Mouse (Mus musculus): ENCODE data around the gene Zc2hc1b. TPM values are rescaled to one million over a fixed set of nuclear protein-coding genes. Genes with fewer than 3 reads are reported as not detected.
"Not testable (repeated sequence)": the region's sequence is repeated elsewhere in the genome, so short reads cannot be mapped to it uniquely, and the experiment has no call there.

Gene Zc2hc1b
- total RNA-seq (2021) (not detected), polyA plus RNA-seq (2012; rRNA removed) (not detected in 2 replicates)
- long read RNA-seq, result 0 reads

DNA sequence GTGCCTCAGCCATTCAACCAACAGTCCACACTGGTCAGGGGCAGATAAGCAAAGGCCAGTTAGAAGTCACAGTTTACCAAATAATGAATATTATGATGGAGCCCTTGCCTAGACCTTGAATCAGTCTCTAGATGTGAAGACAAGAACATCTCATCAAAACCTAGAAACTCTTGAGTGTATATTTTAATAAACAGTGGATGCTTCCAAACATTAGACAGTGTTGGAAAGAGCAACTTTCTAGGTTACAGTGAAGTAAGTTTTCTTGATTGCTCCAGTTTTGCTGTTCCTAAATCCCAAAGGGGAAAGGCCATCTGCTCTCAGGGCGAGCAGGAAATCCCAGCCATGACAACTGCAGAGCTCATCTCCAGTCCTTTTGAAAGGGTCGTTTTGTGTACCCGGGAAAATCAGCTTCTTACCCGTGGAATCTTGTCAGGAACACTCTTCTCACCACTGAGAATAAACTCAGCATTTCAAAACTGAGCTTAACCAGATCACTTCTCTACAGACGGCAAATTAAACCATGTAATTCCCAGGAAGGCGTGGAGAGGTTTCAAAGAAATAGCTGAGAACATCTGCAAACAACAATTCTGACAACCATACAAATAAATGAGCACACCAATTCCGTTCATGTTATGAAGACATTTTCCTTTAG is at the start of gene Zc2hc1b:
Gene Zc2hc1b (minus strand): TSS at position 51 of the 652 bp plus-strand sequence.
- DNase-seq, result no peak

DNA sequence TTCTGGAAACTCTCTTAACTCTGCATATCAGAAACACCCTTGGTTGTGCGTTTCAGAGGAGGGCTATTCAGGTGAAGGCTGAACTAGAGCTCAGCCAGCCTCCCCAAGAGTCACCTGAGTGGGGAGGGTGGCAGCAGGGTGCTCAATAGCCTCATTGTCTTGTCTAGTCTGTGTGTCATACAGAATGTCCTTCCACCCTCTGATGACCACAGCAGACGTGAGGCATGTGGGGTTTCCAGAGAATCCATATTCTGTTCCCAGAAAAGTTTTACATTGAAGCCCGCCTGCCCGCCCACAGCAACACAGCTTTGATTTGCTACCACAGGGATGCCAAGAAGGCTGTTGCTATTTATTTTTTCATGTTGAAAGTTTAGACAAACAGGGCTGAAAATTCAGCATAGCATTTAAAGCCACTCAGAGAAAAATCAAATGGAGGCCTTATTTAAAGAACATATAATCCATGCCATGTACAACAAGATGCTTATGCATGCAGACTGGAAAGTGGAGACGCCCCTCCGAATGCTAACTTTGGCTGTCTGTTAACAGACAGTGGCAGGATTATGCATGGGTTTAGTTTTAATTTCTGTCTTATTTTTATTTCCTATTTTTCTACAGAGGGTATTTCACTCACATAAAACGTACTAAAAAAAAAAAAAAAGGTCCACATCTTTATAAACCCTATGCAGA is 47.7 kb upstream of the Zc2hc1b start:
- no peak for DNase-seq

DNA sequence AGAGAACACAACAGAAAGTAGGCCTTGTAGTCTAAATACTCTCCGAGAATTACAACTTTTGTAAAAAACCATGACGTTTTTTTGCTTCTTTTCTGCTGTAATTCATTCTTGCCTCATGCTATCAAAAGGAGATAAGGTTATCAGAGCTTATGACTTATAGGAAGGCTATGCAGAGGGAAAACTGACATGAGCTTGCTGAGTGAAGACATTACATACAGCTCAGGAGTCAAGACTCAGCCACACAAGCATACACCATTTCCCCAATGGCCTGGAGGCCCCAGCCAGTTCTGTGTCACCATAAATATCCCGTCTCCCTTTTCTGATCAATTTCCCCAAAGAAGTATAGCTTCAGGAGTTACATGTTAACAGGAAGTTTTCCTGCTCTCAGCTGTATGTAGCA is 44.3 kb upstream of the Zc2hc1b start:
- DNase-seq, result no peak

DNA sequence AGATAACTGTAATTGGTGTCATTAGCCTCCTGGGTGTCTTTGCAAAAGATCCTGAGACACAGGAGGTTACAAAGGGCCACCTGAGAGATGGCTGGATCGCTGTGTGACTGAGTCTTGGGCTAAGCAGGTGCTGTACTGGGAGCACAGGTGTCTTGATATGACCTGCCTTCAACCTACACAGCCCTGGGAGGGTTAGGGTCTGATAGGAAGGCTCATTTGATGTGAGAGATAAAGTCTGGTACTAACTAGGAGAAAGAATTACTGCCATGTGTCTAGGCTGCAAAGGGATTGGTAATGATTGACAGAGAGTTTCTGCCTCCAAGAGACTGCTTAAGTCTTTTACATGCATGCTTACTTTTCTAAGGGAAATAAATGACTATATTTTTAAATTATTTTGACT is 42.2 kb upstream of the Zc2hc1b start:
- DNase-seq, result no peak

DNA sequence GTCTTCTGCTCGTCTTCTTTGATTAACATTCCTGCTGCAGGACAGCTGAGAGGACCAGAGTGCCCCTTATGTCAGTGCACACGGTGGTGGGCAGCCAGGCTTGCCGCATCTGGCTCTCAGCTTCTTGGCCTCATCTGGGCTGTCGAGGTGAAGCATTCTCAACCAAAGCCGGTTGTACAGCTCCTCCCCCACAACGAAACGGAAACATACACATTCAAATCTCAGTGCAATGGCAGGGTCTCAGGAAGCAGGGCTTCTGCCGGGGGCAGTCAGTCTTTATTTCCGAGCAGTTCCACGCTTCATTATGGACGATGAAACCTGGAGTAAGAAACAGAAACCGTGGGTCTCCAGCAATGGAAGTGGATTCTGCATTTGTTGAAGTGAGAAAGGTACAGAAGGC is 36.1 kb upstream of the Zc2hc1b start:
- DNase-seq, result no peak

DNA sequence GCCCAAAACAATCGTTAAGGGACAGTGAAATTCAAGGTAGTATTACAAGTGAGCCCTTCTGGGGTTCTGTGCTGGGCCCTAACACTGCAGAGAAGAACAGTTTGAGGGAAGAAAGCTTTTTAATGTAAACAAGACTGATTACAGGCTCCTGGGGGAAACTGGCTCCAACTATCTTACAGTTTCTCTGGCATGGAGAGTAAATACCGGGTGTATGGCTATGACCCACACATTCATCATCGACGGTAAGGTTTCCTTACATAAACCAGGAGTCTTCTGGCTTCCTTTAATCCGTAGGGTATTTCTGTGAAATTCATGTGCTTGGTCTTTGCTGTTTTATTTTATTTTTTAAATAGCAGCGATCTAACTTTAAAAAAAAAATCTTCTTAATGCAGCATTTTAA is 35.0 kb upstream of the Zc2hc1b start:
- DNase-seq, result no peak

DNA sequence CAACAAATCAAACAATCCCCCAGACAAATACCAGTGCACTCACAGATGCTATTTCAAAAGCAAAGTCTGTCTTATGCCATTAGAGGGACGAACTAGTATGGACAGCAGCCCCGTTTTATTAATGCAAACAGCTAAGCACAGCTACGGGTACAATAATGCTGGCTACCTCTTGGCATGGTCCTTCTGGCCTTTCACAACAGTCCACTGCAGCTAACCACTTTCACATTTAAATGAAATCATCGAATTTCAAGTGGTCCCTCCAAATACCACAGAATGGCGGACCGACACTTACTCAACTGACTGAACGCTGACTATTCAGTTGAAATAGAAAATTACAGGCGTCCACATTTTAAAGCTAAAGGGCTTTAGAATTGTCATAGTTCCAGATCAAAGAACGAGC is 34.5 kb upstream of the Zc2hc1b start:
- DNase-seq, result no peak

DNA sequence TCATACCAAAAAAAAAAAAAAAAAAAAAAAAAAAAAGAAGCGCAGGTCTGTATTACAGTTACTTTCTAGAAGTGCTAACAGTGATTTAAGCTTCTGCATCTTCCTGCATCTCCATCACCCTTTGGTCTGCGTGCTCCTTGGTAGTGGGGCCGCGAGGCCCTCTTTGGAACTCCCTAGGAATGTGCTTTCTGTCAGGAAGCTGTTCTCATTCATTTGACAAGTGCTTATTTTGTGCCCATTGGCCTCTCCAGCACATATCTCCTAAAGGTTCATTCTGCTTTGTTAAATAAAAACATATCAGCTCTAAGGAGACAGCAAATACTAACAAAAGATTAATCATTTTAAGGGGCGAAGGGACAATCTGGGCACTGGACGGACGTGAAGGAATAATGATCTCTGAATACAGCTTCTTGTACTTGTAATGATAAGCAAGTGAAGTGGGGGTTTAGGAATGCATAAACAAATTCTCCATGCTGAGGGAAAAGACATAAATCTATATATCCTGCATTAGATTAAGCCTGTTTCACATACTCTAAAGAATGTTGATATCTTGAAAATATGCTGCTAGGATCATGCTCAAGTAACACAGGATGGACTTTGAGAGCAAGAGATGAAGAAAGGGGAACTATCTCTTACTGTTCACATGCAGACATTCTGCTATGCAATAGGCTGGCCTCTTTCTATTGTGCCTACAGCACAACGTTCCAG is 32.3 kb upstream of the Zc2hc1b start:
- DNase-seq, result no peak

DNA sequence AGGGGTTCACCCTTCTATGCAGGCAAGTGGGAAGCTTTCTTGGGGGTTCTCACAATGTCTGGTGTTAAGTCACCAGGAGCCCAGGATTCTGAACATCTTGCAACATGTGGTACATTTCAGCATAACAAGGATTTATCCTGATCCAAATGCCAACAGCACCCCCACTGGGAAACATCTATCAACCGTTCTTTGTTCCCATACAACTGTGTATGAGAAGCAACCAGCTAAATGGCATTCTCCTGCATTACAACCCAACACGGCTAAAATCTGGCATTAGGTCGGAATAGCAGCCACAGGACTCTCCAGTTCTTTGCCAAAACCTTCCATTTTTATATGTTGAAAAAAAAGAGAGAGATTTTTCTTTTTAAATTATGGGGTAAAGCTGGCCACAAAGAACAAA is 31.7 kb upstream of the Zc2hc1b start:
- DNase-seq, result no peak

DNA sequence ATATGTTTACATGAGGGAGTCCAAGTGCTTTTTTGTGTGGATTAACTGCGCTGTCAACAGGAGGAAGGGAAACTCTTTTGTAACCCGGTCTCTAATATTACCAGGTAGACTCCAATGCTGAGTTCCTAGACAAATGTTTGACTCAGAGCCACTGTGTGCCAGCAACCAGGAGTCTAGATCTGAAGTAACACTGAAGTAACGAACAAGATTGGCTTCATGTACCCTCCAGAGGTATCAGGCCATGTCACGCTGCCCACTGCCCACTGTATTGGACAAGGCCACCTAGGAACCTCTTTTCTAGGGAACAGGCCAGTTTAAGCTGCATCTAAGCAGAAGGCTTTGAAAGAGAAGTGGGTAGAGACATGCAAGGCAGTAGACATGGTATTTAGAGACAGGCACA is 31.2 kb upstream of the Zc2hc1b start:
- DNase-seq, result no peak

DNA sequence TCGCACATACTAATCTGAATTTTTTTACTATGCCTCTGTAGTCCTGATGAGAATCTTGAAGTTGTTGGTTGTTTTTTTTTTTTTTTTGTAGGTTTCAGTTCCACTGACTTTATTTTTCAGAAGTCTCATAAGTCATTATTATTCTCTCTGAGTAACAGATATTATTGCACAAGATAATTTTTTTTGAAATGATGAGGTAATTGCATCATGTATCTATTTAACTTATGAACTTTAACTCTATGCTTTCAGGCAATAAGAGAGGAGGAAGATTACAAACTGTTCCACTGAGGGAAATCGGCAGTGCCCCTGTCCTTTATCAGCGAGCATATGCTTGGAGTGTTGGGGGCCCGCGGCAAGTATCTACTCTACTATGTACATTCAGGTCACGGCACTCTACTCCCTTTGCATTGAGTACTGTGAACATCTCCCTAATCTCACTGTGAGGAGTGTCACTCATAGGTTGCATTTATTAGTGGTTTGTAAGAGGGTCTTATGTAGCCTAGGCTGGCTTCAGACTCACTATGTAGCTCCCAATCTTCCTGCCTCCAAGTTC is 24.0 kb upstream of the Zc2hc1b start:
- no peak for DNase-seq

DNA sequence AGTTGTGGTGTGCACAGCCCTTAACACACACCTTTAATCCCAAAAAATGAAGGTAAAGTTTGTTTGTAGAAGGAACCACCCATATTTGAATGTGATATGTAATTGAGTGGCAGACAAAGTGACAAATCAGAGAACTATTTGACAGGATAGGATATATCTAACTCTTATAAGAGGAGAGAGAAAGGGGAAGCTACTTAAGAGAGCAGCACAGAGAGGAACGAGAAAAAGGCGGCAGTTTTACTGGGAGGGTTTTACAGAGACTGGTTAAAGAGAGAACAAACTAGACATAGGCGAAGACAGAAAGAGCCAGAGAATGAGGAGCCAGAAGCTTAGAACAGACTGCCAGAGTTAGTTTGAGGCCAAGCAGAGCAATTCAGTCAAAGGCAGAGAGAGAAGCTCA is 23.0 kb upstream of the Zc2hc1b start:
- no peak for DNase-seq

DNA sequence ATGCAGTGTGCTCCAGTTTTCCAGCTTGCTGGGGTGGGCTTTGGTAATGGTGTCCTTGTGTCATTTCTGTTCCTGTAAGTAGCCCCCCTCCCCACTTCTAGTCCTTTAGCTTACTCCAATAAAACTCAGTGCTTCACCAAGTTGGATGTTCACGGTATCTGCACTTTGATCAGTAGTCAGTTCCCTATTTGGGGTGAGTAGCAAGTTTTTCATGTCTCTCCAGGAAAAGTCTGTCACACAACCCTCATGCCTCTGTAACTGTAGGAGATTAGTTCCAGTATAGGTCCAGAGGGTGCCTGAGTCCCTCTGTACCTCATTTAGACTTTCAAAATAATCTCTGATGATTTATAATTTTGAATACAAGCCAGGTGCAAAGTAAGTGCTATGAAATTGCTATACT is 21.4 kb upstream of the Zc2hc1b start:
- DNase-seq, result no peak

DNA sequence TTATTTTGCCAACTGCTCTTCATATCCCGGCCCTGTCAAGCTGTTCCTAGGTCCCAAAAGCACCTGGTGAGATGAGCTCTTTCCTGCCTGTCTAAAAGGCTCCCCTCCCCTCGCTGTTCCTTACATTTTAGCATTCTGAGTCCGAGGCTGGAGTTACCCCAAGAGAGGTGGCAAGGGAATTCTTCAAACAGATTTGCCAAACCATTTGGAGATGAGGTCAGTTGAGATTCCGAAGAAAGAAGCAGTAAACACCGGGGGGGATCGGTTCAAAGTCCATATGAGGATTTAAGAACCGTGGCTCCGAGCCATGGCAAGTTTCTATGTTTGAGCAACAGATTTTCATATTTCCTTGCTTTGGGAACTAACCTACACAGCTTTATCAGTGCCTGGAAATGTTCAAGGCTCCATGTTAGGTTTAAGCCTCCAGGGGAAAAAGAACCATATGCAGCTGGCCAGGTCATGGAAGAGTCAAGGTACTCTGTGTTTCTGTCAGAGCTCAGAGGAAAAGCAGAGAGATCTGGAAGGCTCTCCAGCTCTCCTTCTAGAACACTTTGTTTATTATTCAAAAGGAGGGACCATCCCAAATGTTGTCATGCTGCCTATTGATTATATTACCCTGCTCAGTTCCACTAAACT is 19.2 kb upstream of the Zc2hc1b start:
- DNase-seq, result no peak

DNA sequence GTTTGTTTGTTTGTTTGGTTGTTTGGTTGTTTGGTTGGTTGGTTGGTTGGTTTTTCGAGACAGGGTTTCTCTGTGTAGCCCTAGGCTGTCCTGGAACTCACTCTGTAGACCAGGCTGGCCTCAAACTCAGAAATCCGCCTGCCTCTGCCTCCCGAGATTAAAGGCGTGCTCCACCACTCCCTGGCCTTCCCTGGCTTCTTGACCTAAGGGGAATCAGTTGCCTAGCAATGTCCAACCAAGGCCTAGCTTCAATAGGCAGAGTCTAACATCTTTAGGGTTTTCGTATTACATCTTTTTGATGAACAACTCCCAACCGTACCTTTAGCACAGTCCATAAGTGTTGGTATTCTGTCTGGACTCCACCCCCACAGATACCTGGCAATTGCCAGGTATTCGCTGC is 15.7 kb upstream of the Zc2hc1b start:
- not testable (repeated sequence) for DNase-seq

DNA sequence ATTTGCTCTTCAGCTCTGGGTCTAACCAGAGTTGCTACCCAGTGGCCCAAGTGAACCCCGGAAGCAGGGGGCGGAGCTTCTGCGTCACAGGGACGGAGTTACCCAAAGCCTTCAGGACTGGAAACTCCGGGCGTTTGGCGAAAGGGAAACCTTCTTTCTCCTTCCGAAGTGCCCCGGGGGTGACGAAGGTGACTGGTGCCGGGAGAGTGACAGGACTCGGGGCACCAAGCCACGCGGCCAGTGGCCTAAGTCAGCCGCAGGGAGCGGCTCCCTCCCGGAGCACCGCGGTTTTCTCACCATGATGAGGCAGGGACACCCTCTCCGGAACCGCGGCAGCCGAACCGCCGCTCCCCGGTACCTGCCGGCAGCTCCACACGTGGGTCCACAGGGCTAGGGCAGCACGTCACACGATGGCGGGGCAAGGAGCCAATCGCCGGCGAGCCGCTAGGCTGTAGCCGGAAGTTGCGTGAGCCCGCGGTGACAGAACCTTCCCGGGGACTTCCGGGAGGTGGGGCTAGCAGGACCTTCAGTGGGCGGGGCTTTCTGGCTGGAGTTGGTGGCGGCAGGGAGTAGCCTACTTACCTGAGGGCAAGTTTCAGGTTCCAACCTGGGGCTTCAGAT is 15.0 kb upstream of the Zc2hc1b start, which contains the start of gene Ltv1:
Gene Ltv1 (minus strand): TSS at position 438 of the 621 bp plus-strand sequence.
- DNase-seq, result peak; percentile 97

DNA sequence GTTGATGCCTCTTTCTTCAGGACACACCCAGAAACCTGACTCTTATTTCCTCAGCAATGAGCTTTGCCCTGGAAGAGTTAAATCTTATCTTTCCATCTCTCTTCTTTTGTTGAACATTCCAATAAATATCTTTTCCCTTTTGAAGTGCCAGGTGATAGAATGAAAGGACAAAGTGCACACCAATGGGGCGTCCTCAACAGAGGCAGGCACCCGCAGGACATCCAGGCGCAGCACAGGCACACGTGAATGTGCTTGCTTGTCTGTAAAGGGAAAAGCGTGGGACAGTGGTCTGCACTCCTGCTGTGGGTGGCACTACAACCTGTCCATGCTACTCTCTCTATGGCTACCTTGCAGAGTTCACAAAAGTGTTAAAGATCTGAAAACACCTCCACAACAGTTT is 12.1 kb upstream of the Zc2hc1b start:
- DNase-seq, result no peak

DNA sequence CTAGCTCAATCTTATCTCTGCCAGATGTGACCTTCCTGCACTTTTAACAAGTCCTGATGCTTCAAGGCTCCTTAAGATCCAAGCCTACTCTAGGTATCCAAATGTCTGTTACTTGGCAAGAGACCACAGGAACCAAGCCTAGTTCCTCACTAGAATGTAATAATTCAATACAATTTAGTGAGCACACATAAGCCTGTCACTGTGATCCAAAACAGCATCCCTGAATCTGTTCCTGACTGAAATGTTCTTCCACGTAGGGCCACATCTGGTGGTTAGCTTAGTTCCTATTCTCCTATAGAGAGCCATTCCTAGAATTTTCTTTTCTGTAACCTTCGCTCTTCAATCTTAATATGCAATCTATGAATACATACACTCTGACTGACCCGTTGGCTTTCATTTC is 8.9 kb upstream of the Zc2hc1b start:
- DNase-seq, result no peak

DNA sequence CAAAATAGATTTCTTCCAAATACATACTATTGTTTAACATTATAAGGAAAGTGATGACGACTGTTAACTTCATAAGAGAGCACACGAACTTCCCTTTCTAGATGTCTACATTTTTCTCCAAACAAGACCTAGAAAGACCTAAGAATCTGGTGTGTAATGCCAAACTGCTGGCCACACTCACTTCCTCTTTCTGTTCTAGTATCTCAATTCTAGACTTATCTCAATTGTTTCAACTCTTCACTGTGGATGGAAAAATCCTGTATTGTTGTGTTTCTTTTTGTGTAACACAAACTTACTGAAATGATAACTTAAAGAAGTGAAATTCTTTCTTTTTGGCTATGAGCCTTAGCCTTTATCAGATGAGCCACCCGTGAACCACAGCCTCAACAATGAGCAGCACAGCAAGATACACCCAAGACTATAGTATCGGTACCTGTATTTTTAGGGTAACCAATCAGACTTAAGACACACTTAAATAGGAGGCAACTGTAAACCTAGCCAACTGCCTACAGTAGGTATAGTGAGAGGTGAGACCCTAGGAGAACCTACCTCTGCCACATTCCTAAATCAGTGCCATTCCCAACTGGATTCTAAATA is 6.4 kb upstream of the Zc2hc1b start:
- no peak for DNase-seq

DNA sequence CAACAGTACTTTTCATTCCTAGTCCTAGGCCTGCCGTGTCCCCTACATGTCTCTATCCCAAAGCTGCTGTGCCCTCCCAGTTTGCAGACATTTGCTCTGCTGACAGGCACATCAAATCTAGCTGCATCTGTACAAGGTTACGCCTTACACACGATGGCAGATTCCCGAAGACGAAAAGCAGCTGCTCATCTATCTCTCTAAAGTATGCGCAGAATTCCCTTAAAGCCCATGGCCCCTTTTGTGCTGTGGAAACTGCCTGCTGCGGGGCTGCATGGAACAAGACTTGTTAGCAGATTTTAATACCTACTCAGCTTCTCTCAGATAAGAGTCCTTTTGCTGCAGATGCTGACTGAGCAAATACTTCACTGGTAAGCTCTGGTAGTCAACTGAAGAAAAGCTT is 2.4 kb upstream of the Zc2hc1b start:
- DNase-seq, result no peak

DNA sequence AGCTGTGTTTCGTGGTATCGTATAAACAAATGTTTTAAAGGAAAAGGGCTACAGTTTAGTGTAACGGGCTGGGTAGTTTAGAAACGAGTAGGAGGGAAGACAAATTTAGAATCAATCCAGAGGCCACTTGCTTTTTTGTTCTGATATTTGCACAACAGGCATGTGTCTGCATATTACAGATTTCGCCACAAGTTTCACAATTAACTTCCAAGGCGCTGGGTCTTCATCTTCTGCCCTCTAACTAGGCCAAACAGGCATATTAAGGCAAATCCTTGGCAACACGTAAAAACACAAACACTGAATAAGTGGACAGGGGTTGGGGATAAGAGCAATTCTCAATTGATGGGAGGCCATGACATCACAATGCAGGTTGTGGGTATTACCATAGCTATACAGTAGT is 2.0 kb downstream of the Zc2hc1b start:
- DNase-seq, result no peak

DNA sequence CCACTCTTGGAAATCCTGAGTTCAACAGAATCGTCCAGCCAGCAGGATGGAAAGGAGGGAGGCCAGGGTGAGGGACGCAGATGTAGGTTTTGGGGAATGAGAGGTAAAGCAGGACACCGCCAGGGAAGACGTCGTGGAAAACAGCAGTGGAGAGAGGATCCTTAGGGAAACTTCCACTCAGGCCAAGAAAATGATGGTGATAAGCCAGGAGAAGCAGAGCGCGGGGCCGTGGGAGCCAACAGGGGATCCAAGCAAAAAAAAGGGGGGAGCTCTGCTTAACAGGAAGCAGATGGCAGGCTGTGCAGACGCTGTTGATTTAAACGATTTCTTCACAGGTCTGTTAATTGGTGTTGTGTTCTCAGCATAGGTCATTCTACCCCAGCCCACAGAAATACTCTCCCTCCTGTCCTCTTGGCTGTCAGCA is 5.0 kb downstream of the Zc2hc1b start:
- no peak for DNase-seq

Measured in adrenal gland, adult 2 months (tissue).